Mouse (Mus musculus) neural tube, embryonic 12.5 days (tissue): Measurements from ENCODE around the gene Mup3. TPM values are rescaled to one million over a fixed set of nuclear protein-coding genes. Genes with fewer than 3 reads are reported as not detected.
"Not testable (repeated sequence)": the region's sequence is repeated elsewhere in the genome, so short reads cannot be mapped to it uniquely, and the experiment has no call there.

Source experiments
- ATAC-seq: fragments of 200-750 bp; cut with Nextera tagmentation; 2 replicates; pipeline ENCODE4 v1.8.0; 2017; ENCODE audit warnings: low read depth, mild to moderate bottlenecking, moderate TSS enrichment, moderate library complexity; ENCODE audit not compliant: low FRiP score
- H3K27ac ChIP-seq: fragments of 300-500 bp; sonication (generic); 2 replicates; pipeline ENCODE4 v1.5.1; 2016
- H3K27me3 ChIP-seq: fragments of 300-500 bp; sonication (generic); replicated peaks from 2 replicates; pipeline ENCODE4 v1.6.1; 2016; ENCODE audit warnings: mild to moderate bottlenecking
- H3K36me3 ChIP-seq: fragments of 300-500 bp; sonication (generic); 2 replicates; pipeline ENCODE4 v1.6.1; 2016; ENCODE audit warnings: mild to moderate bottlenecking
- H3K4me1 ChIP-seq: fragments of 300-500 bp; sonication (generic); 2 replicates; pipeline ENCODE4 v1.6.1; 2016
- H3K4me2 ChIP-seq: fragments of 300-500 bp; sonication (generic); replicated peaks from 2 replicates; pipeline ENCODE4 v1.6.1; 2016; ENCODE audit warnings: mild to moderate bottlenecking
- H3K4me3 ChIP-seq: fragments of 300-500 bp; sonication (generic); 2 replicates; pipeline ENCODE4 v1.5.1; 2016
- H3K9ac ChIP-seq: fragments of 300-500 bp; sonication (generic); 2 replicates; pipeline ENCODE4 v1.6.1; 2016; ENCODE audit warnings: mild to moderate bottlenecking
- H3K9me3 ChIP-seq: fragments of 300-500 bp; sonication (generic); 2 replicates; pipeline ENCODE4 v1.6.1; 2016; ENCODE audit warnings: mild to moderate bottlenecking
- WGBS: fragments of 180-500 bp; shearing (Covaris S2); methylation state at CpG from one replicate; pipeline ENCODE4 v1.1.7; 2016; 5-methylcytosine and 5-hydroxymethylcytosine counted together
- polyA plus RNA-seq: library from polyadenylated mRNA; unstranded; fragments of >200 nt; fragmentation: Nextera tagmentation; extraction: Ambion mirVana; gene quantifications from 2 replicates; pipeline ENCODE4 v1.2.1, GENCODE M21; 2016

Mup3 gene
- polyA plus RNA-seq: not detected in 2 replicates

DNA sequence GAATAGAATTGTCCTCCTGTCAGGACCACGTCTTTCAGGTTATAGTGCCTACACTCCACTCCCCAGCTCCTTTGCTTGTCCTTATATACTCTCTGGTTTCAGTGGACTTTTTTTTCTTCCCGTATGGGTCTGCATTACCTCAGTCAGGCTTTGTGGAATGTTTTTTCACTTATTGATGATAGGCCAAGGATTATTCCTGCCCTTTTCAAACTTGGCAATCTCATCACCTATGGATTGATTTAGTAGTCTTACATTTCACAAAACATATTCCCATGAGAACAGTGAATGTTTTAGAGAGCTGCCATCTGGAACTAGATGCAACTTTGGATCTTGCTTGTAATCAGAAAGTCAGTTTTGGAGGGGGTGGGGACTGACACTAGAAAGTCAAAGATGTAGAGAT, at the start of gene Mup3:
Gene Mup3, minus strand, starts transcription at position 102 of the 400 bp plus-strand sequence.
- no peaks in the 10 kb centered on the region for H3K4me1 ChIP-seq
- no peaks in the 10 kb centered on the region for H3K36me3 ChIP-seq
- ATAC-seq: no peak
- no peaks in the 10 kb centered on the region for H3K27me3 ChIP-seq
- no peak within 1 kb of the TSS for H3K27ac ChIP-seq
- H3K9ac ChIP-seq: no peak within 1 kb of the TSS
- 85% methylated on average over 2 of the region's 2 CpGs for WGBS
- H3K4me2 ChIP-seq: no peak within 1 kb of the TSS
- H3K9me3 ChIP-seq: no peaks in the 10 kb centered on the region
- H3K4me3 ChIP-seq: no peak within 1 kb of the TSS

DNA sequence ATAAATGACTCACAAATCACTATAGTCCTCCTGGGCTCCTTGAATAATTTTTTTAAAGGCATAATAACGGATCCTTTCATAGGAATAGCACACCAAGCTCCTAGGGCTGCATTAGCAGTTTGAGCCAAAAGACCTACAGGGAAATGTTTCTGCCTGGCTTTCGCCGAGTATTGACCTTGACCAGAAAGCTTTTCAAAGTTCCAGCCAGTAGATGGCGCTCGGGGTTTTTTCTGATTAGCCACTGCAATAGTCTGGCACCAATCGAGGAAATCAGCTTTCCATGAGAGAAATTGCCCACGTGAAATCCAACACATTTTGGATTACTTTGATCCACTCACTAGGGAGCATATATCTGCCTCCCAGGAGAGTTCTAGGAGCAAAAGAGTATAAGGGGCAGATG, 46.6 kb upstream of the Mup3 start:
- H3K36me3 ChIP-seq: no peaks in the 10 kb centered on the region
- H3K9me3 ChIP-seq: peaks cover 26% of the 10 kb centered on the region
- ATAC-seq: no peak
- 71% methylated on average over 7 of the region's 7 CpGs for WGBS
- H3K9ac ChIP-seq: no peak overlapping the region
- H3K4me1 ChIP-seq: no peaks in the 10 kb centered on the region
- H3K4me3 ChIP-seq: no peak overlapping the region
- H3K27ac ChIP-seq: no peak overlapping the region
- H3K27me3 ChIP-seq: no peaks in the 10 kb centered on the region
- no peak overlapping the region for H3K4me2 ChIP-seq

DNA sequence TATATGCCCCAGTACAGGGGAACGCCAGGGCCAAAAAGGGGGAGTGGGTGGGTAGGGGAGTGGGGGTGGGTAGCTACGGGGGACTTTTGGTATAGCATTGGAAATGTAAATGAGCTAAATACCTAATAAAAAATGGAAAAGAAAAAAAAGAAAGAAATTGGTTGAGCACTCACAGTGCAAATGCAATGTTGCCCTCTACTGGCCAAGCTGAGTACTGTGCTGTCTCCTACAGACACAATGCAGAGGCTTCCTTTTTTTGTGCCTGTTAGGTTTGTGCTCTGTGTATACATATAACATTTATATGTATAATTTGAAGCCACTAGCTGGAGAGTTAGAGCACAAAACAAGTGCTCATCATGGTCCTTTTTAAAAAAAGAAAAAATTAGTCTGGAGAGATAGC, 16.2 kb upstream of the Mup3 start:
- not testable (repeated sequence) for ATAC-seq, H3K9me3 ChIP-seq, H3K4me2 ChIP-seq, H3K9ac ChIP-seq, H3K36me3 ChIP-seq, H3K4me1 ChIP-seq, H3K27ac ChIP-seq, H3K27me3 ChIP-seq, H3K4me3 ChIP-seq
- 84% methylated on average over 2 of the region's 2 CpGs for WGBS

DNA sequence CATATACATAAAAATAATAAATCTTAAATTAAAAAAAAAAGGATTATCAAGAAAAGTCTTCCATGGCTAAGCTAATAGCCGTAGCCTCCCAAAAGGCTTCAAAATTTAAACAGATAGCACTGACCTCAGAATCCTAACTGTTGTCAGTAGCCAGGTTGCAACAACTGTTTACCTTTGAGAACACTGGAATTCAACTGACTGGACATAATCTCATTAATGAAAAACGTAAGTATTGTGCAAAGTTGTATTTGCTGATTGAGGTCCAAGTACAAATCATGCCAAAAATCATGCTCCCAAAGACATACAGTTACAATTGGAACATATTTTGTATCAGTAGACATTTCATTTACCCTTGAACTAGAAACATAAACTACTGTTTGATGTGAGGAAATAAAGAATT, 811 bp upstream of the Mup3 start:
- Histone ChIP-seq H3K4me2 (no peak overlapping the region), H3K36me3 (no peaks in the 10 kb centered on the region), H3K9me3 (no peaks in the 10 kb centered on the region), H3K4me3 (no peak overlapping the region), H3K9ac (no peak overlapping the region), H3K4me1 (no peaks in the 10 kb centered on the region), H3K27me3 (no peaks in the 10 kb centered on the region), H3K27ac (no peak overlapping the region)
- no peak for ATAC-seq
- WGBS: 90% methylated on average over 2 of the region's 2 CpGs

DNA sequence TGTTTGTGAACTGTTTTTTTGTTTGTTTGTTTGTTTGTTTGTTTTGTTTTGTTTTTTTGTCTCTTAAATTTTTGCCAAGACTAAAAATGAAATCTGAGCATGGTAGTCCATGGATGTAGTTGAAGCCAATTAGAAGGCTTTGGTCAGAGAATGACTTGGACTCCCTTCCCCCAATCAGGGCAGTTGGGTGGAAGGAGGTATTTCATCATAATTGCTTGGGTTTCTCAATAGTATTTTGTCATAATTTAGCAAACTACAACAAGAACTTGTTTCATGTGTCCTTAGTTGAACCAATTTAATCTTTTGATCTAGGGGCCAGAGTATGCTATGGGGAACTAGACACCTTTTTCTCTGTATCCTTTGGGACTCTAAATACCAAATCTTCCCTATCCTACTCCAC, 4.4 kb downstream of the Mup3 start:
- no peaks in the 10 kb centered on the region for H3K4me1 ChIP-seq
- H3K36me3 ChIP-seq: no peaks in the 10 kb centered on the region
- H3K4me3 ChIP-seq: no peak overlapping the region
- H3K9me3 ChIP-seq: no peaks in the 10 kb centered on the region
- no peak overlapping the region for H3K9ac ChIP-seq
- no peaks in the 10 kb centered on the region for H3K27me3 ChIP-seq
- no peak for ATAC-seq
- H3K4me2 ChIP-seq: no peak overlapping the region
- no peak overlapping the region for H3K27ac ChIP-seq

DNA sequence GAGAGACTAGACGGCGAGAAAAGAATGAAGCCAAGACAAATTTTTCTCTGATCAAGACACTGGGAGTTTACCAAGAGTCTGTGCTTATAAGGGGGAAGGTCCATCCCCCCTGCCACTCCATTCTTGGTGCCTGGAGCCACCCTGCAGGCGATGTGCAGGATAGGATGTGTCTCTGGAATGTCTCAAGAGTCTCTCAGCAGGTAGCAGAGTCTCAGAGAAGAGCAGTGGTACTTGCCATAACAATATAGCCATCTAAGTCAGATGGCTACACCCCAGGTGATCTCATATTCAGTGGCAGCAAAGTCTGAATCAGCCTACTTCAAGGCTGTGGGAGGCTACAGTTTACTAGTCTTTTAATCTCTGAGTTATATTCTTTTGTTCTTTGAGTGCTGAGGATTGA, 12.0 kb downstream of the Mup3 start:
- no peaks in the 10 kb centered on the region for H3K27me3 ChIP-seq
- no peak for ATAC-seq
- no peak overlapping the region for H3K9ac ChIP-seq
- no peak overlapping the region for H3K27ac ChIP-seq
- H3K4me2 ChIP-seq: no peak overlapping the region
- WGBS: 60% methylated on average over 3 of the region's 3 CpGs
- no peaks in the 10 kb centered on the region for H3K9me3 ChIP-seq
- no peak overlapping the region for H3K4me3 ChIP-seq
- H3K36me3 ChIP-seq: no peaks in the 10 kb centered on the region
- H3K4me1 ChIP-seq: no peaks in the 10 kb centered on the region

DNA sequence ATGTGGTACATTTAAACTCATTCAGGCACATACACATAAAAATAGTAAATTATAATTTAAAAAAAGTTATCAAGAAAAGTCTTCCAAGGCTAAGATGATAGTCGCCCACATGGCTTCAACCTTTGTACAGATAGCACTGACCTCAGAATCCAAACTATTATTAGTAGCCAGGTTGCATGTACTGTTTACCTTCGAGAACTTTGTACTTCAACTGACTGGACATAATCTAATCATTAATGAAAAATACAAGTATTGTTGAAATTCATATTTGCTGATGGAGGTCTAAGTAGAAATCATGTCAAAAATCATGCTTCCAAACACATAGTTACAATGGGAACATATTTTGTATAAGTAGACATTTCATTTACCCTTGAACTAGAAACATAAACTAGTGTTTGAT, 32.4 kb downstream of the Mup3 start:
- H3K4me2 ChIP-seq, H3K36me3 ChIP-seq, H3K9me3 ChIP-seq, H3K27ac ChIP-seq, H3K9ac ChIP-seq, H3K27me3 ChIP-seq, ATAC-seq, H3K4me1 ChIP-seq, H3K4me3 ChIP-seq: not testable (repeated sequence)
- WGBS: 90% methylated on average over 2 of the region's 2 CpGs

DNA sequence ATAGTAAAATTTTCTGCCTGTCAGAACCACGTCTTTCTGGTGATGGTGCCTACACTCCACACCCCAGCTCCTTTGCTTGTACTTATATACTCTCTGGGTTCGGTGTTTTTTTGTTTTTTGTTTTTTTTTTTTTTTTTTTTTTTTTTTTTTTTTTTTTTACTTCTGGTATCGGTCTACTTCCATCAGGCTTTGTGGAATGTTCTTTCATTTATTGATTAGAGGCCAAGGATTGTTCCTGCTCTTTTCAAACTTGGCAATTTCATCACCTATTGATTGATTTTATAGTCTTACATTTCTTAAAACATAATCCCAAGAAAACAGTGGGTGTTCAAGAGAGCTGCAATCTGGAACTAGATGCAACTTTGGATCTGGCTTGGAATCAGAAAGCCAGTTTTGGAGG, 33.1 kb downstream of the Mup3 start, which contains the start of gene Mup20:
Gene Mup20, minus strand, starts transcription at position 101 of the 400 bp plus-strand sequence.
- H3K9me3 ChIP-seq, H3K4me1 ChIP-seq, H3K4me3 ChIP-seq, H3K27me3 ChIP-seq, H3K27ac ChIP-seq, H3K36me3 ChIP-seq, ATAC-seq, H3K9ac ChIP-seq, H3K4me2 ChIP-seq: not testable (repeated sequence)
- 82% methylated on average over 3 of the region's 3 CpGs for WGBS

Other genes with a start within 250 kb of the Mup3 start
- not detected in 2 replicates for gene Mup20, start 33.2 kb downstream of the Mup3 start, polyA plus RNA-seq
- not detected in 2 replicates for gene Mup21, start 63.5 kb upstream of the Mup3 start, polyA plus RNA-seq
- gene Zfp37, start 143.7 kb upstream of the Mup3 start, polyA plus RNA-seq: 21.7 and 26.3 TPM in 2 replicates
- 14.5 and 15.5 TPM in 2 replicates for gene Slc31a2, start 175.2 kb upstream of the Mup3 start, polyA plus RNA-seq